Mouse (Mus musculus): ENCODE data around the gene Rpia. TPM values are rescaled to one million over a fixed set of nuclear protein-coding genes. Genes with fewer than 3 reads are reported as not detected.

The Rpia gene
- polyA plus RNA-seq, 1 experiment from 2014 or later, result 3.7 TPM

DNA sequence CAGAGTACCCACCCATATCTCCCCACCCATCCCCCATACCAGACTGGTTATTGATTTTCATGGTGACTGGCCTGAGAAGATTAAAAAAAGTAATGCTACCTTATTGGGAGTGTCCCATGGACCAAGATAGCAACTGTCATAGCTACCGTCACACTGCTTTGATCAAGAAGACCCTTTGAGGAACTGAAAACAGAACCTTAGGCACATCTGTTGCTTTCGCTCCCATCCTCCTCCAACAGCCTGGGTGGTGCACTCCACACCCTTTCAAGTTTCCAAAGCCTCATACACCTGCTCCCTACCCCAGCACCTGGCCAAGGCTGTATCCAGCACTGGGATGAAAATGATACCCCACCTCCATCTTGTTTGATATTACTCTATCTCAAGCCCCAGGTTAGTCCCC lies 56.5 kb downstream of the Rpia start:
- H3K4me1 ChIP-seq (replicated peaks; ENCODE audit: control insufficient read depth, insufficient read depth, low read length), result no peaks in the 10 kb centered on the region
- WGBS, result 89% methylated on average over 2 of the region's 2 CpGs
- ATAC-seq (ENCODE audit: low FRiP score) (no peak), DNase-seq (ENCODE audit: low spot score) (no peak)
- no peak overlapping the region for H3K27ac ChIP-seq (ENCODE audit: low read depth, low read length)
- no peak overlapping the region for H3K4me2 ChIP-seq (replicated peaks; ENCODE audit: low read depth, low read length)
- H3K9ac ChIP-seq (ENCODE audit: low read depth, low read length), result no peak overlapping the region
- H3K9me3 ChIP-seq (ENCODE audit: control insufficient read depth, low read length), result no peaks in the 10 kb centered on the region
- no peaks in the 10 kb centered on the region for H3K36me3 ChIP-seq (ENCODE audit: control insufficient read depth, insufficient read depth, low read length)
- no peaks in the 10 kb centered on the region for H3K27me3 ChIP-seq (ENCODE audit: control insufficient read depth, insufficient read depth, low read length)
- H3K4me3 ChIP-seq (ENCODE audit: low read depth, low read length), result no peak overlapping the region

DNA sequence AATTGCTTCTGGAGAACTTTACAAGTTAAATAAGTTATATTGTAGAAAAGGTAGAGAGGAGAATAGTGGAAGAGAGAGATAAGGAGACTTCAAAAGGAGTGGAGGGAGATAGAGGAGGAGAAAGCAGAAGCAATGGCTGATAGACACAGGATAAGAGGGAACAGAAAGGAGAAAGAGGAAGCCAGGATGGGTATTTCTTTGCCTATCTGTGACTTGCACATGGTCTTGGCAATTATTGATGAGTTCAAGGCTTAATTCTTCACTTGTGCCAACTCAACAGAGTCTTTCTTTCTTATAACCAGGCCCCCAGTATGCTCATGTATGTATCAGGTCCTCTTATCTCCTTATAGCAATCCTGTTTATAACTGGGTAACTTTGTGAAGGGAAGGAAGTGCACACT lies 61.2 kb downstream of the Rpia start:
- Histone ChIP-seq H3K4me2 (replicated peaks; ENCODE audit: low read depth, low read length) (no peak overlapping the region), H3K9me3 (ENCODE audit: control insufficient read depth, low read length) (no peaks in the 10 kb centered on the region), H3K9ac (ENCODE audit: low read depth, low read length) (no peak overlapping the region), H3K36me3 (ENCODE audit: control insufficient read depth, insufficient read depth, low read length) (no peaks in the 10 kb centered on the region), H3K27me3 (ENCODE audit: control insufficient read depth, insufficient read depth, low read length) (no peaks in the 10 kb centered on the region), H3K4me1 (replicated peaks; ENCODE audit: control insufficient read depth, insufficient read depth, low read length) (no peaks in the 10 kb centered on the region), H3K27ac (ENCODE audit: low read depth, low read length) (no peak overlapping the region), H3K4me3 (ENCODE audit: low read depth, low read length) (no peak overlapping the region)
- ATAC-seq (ENCODE audit: low FRiP score) (no peak), DNase-seq (ENCODE audit: low spot score) (no peak)

DNA sequence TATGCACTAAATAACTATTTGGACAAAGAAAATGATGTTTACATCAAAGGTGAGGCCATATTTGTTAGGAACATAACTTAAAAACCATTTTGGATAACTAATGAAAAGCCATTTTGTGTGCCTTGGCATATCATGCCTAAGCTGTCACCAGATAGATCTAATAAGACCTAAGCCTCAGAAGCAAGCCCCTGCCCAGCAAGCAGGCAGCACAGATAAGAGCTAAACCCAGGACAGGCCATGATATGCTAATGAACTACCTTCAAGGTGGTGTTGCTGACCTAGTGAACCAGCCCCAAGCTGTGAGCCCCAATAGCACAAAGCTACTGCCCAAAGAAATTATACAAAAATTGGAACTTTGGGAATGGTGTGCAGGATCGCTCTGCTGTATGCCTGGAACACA lies 62.9 kb downstream of the Rpia start:
- ATAC-seq (ENCODE audit: low FRiP score), result no peak
- DNase-seq (ENCODE audit: low spot score), result no peak
- WGBS, result 87% methylated on average over 1 of the region's 1 CpGs
- H3K4me3 ChIP-seq (ENCODE audit: low read depth, low read length), result no peak overlapping the region
- H3K27me3 ChIP-seq (ENCODE audit: control insufficient read depth, insufficient read depth, low read length), result no peaks in the 10 kb centered on the region
- no peaks in the 10 kb centered on the region for H3K4me1 ChIP-seq (replicated peaks; ENCODE audit: control insufficient read depth, insufficient read depth, low read length)
- no peaks in the 10 kb centered on the region for H3K36me3 ChIP-seq (ENCODE audit: control insufficient read depth, insufficient read depth, low read length)
- no peaks in the 10 kb centered on the region for H3K9me3 ChIP-seq (ENCODE audit: control insufficient read depth, low read length)
- H3K9ac ChIP-seq (ENCODE audit: low read depth, low read length), result no peak overlapping the region
- no peak overlapping the region for H3K4me2 ChIP-seq (replicated peaks; ENCODE audit: low read depth, low read length)
- H3K27ac ChIP-seq (ENCODE audit: low read depth, low read length), result no peak overlapping the region

DNA sequence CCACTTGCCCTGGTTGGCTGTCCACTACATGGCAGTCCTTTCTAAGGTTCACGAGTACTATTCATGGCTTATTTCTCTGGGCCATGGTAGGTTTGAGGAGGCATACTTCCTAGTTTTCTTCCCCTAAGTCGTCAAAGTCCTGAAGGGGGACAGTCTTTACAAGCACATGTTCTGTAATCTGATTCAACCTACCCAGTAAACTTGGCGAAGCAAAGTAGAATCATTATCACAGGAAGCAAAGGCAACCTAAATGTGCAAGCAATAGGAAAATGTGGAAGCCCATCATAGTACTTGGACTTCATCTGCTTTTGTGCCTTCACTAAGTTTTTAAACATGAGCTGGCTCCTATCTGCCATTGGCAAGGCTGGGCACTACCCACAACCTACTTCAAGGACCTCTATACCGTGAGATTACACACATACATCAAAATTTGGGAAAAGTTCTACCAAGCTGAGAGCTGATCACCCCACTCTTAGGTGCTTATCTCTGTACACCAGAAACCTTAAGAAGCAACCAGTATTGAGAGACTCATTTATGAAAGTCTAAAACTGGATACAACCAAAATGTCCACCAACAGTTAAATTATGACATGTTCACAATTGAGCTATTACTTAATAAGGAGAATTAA lies 64.8 kb downstream of the Rpia start:
- no peak for DNase-seq (ENCODE audit: low spot score)
- Histone ChIP-seq H3K9me3 (ENCODE audit: control insufficient read depth, low read length) (no peaks in the 10 kb centered on the region), H3K36me3 (ENCODE audit: control insufficient read depth, insufficient read depth, low read length) (no peaks in the 10 kb centered on the region), H3K4me1 (replicated peaks; ENCODE audit: control insufficient read depth, insufficient read depth, low read length) (no peaks in the 10 kb centered on the region), H3K9ac (ENCODE audit: low read depth, low read length) (no peak overlapping the region), H3K27me3 (ENCODE audit: control insufficient read depth, insufficient read depth, low read length) (no peaks in the 10 kb centered on the region), H3K4me2 (replicated peaks; ENCODE audit: low read depth, low read length) (no peak overlapping the region), H3K27ac (ENCODE audit: low read depth, low read length) (no peak overlapping the region), H3K4me3 (ENCODE audit: low read depth, low read length) (no peak overlapping the region)
- WGBS, result 75% methylated on average over 4 of the region's 4 CpGs
- ATAC-seq (ENCODE audit: low FRiP score), result no peak

DNA sequence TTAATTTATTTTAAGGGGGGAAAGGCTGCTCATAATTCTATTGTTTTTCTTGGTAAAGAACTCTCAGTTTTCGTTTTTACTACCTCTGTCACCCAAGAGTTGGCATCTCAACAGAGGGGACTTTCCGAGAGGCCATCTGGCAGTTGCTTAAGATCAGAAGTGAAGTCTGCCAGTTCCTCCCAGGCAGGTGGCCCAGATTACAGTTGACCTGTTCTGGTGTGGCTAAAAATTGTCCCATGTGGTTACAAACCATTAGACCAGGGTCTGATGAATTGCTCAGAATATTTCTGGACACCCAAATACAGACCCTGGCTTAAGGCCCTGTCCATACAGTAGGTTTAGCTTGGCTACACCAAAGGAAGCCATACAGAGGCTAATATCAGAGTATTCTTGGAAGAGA lies 66.4 kb downstream of the Rpia start:
- no peak for DNase-seq (ENCODE audit: low spot score)
- 69% methylated on average over 2 of the region's 2 CpGs for WGBS

DNA sequence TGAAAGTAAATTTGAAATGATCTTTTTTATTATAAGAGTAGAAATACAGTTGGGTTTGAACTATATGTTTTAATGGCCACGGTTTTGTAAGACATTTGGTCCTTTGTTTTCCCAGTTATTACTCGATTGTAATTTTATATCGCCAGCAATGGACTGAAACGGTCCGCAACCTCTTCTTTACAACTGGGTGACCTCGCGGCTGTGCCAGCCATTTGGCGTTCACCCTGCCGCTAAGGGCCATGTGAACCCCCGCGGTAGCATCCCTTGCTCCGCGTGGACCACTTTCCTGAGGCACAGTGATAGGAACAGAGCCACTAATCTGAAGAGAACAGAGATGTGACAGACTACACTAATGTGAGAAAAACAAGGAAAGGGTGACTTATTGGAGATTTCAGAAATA lies 67.3 kb downstream of the Rpia start:
- H3K4me1 ChIP-seq (replicated peaks; ENCODE audit: control insufficient read depth, insufficient read depth, low read length), result no peaks in the 10 kb centered on the region
- 94% methylated on average over 13 of the region's 13 CpGs for WGBS
- no peaks in the 10 kb centered on the region for H3K27me3 ChIP-seq (ENCODE audit: control insufficient read depth, insufficient read depth, low read length)
- no peak overlapping the region for H3K4me3 ChIP-seq (ENCODE audit: low read depth, low read length)
- H3K9me3 ChIP-seq (ENCODE audit: control insufficient read depth, low read length), result no peaks in the 10 kb centered on the region
- no peaks in the 10 kb centered on the region for H3K36me3 ChIP-seq (ENCODE audit: control insufficient read depth, insufficient read depth, low read length)
- no peak overlapping the region for H3K9ac ChIP-seq (ENCODE audit: low read depth, low read length)
- no peak overlapping the region for H3K27ac ChIP-seq (ENCODE audit: low read depth, low read length)
- no peak overlapping the region for H3K4me2 ChIP-seq (replicated peaks; ENCODE audit: low read depth, low read length)
- no peak for DNase-seq (ENCODE audit: low spot score)
- ATAC-seq (ENCODE audit: low FRiP score), result no peak

More for the DNA sequence above, 66.4 kb downstream of the Rpia start:
- H3K9ac ChIP-seq (ENCODE audit: low read depth, low read length), result no peak overlapping the region
- no peak overlapping the region for H3K4me3 ChIP-seq (ENCODE audit: low read depth, low read length)
- no peaks in the 10 kb centered on the region for H3K9me3 ChIP-seq (ENCODE audit: control insufficient read depth, low read length)
- H3K36me3 ChIP-seq (ENCODE audit: control insufficient read depth, insufficient read depth, low read length), result no peaks in the 10 kb centered on the region
- no peak overlapping the region for H3K4me2 ChIP-seq (replicated peaks; ENCODE audit: low read depth, low read length)
- no peak overlapping the region for H3K27ac ChIP-seq (ENCODE audit: low read depth, low read length)
- no peak for ATAC-seq (ENCODE audit: low FRiP score)
- no peaks in the 10 kb centered on the region for H3K4me1 ChIP-seq (replicated peaks; ENCODE audit: control insufficient read depth, insufficient read depth, low read length)
- no peaks in the 10 kb centered on the region for H3K27me3 ChIP-seq (ENCODE audit: control insufficient read depth, insufficient read depth, low read length)

DNA sequence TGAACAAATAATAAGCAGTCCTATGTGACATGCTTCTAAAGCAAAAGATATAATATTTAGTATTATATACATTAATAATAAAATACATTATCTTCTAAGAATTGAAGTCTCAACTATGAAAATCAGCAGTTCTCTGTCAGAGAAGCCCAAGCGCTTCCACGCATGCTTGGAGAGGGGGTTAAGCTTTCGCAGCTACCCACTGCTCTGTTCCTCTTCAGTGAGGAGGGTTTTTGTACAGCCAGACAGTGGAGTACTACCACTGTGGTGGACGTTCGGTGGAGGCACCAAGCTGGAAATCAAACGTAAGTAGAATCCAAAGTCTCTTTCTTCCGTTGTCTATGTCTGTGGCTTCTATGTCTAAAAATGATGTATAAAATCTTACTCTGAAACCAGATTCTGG lies 69.7 kb downstream of the Rpia start:
- H3K4me1 ChIP-seq (replicated peaks; ENCODE audit: control insufficient read depth, insufficient read depth, low read length), result no peaks in the 10 kb centered on the region

DNA sequence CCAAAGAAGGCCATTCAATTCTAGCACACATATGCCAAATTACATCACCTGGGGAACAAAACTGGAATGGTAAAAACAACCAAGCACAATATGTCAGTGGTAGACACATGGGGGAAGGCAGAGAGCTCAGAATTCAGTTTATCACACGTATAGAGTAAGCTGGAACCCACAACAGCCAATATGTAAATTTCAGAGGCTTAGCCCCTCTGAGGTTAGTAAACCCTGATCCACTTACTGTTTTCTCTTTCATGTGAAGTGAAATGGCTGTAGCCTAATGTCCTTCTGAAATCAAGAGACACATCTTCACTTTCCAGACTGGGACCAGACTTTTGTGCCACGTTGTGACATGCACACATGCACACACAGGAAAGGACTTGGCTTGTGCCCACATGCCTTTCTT lies 73.3 kb downstream of the Rpia start:
- Histone ChIP-seq H3K4me1 (replicated peaks; ENCODE audit: control insufficient read depth, insufficient read depth, low read length) (no peaks in the 10 kb centered on the region), H3K36me3 (ENCODE audit: control insufficient read depth, insufficient read depth, low read length) (no peaks in the 10 kb centered on the region), H3K4me2 (replicated peaks; ENCODE audit: low read depth, low read length) (no peak overlapping the region), H3K27ac (ENCODE audit: low read depth, low read length) (no peak overlapping the region), H3K27me3 (ENCODE audit: control insufficient read depth, insufficient read depth, low read length) (no peaks in the 10 kb centered on the region), H3K9ac (ENCODE audit: low read depth, low read length) (no peak overlapping the region), H3K9me3 (ENCODE audit: control insufficient read depth, low read length) (no peaks in the 10 kb centered on the region), H3K4me3 (ENCODE audit: low read depth, low read length) (no peak overlapping the region)
- ATAC-seq (ENCODE audit: low FRiP score) (no peak), DNase-seq (ENCODE audit: low spot score) (no peak)
- WGBS, result 60% methylated on average over 2 of the region's 2 CpGs

More for the DNA sequence above, 69.7 kb downstream of the Rpia start:
- Histone ChIP-seq H3K9me3 (ENCODE audit: control insufficient read depth, low read length) (no peaks in the 10 kb centered on the region), H3K4me3 (ENCODE audit: low read depth, low read length) (no peak overlapping the region), H3K4me2 (replicated peaks; ENCODE audit: low read depth, low read length) (no peak overlapping the region), H3K36me3 (ENCODE audit: control insufficient read depth, insufficient read depth, low read length) (no peaks in the 10 kb centered on the region), H3K9ac (ENCODE audit: low read depth, low read length) (no peak overlapping the region), H3K27ac (ENCODE audit: low read depth, low read length) (no peak overlapping the region), H3K27me3 (ENCODE audit: control insufficient read depth, insufficient read depth, low read length) (no peaks in the 10 kb centered on the region)
- ATAC-seq (ENCODE audit: low FRiP score) (no peak), DNase-seq (ENCODE audit: low spot score) (no peak)
- 93% methylated on average over 7 of the region's 7 CpGs for WGBS

DNA sequence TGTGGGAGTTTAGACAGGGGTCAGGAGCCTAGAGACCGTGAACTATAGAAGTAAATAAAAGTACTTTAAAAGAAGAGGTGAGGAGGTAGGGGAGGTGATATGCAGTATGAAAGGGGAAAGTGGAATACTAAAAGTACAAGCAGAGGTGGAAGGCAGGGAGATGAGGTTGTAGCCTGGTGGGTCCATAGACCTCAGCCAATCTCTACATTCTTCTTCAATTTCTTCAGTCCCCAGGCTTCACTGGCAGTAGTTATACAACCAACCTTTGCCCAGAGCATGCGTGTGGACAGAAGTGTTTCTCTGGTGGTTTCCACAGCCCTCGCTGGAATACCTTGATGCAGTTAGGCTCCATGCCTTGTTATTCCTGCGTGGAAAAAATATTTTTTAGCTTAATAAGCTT lies 73.9 kb downstream of the Rpia start:
- DNase-seq (ENCODE audit: low spot score), result no peak
- 92% methylated on average over 4 of the region's 4 CpGs for WGBS
- Histone ChIP-seq H3K27me3 (ENCODE audit: control insufficient read depth, insufficient read depth, low read length) (no peaks in the 10 kb centered on the region), H3K4me1 (replicated peaks; ENCODE audit: control insufficient read depth, insufficient read depth, low read length) (no peaks in the 10 kb centered on the region), H3K4me3 (ENCODE audit: low read depth, low read length) (no peak overlapping the region), H3K27ac (ENCODE audit: low read depth, low read length) (no peak overlapping the region), H3K36me3 (ENCODE audit: control insufficient read depth, insufficient read depth, low read length) (no peaks in the 10 kb centered on the region), H3K4me2 (replicated peaks; ENCODE audit: low read depth, low read length) (no peak overlapping the region), H3K9ac (ENCODE audit: low read depth, low read length) (no peak overlapping the region), H3K9me3 (ENCODE audit: control insufficient read depth, low read length) (no peaks in the 10 kb centered on the region)
- ATAC-seq (ENCODE audit: low FRiP score), result no peak

Data from hindbrain, embryonic 11.5 days (tissue).